Mouse (Mus musculus): ENCODE measurements around the gene Carmil1. TPM values are rescaled to one million over a fixed set of nuclear protein-coding genes. Genes with fewer than 3 reads are reported as not detected.

The Carmil1 gene
- total and polyA plus RNA-seq, 3 experiments: 1.2 to 6.9 (median 4.4) TPM

GRCm38 (mm10) chr13:24182878-24183277 lies 97.7 kb downstream of the Carmil1 start:
- Histone ChIP-seq H3K79me2 (replicated peaks; ENCODE audit: control insufficient read depth, insufficient read depth, low read length) (no peaks in the 10 kb centered on the region), H3K4me1 (ENCODE audit: control insufficient read depth, insufficient read depth, low read length) (no peaks in the 10 kb centered on the region), H3K9ac (ENCODE audit: low read depth, low read length) (no peak overlapping the region), H3K27ac (no peak overlapping the region), H3K36me3 (ENCODE audit: control insufficient read depth, insufficient read depth, low read length) (no peaks in the 10 kb centered on the region), H3K27me3 (ENCODE audit: control insufficient read depth, insufficient read depth, low read length) (no peaks in the 10 kb centered on the region), H3K4me3 (no peak overlapping the region)
- no peak for DNase-seq
- TF ChIP-seq POLR2A (IDR thresholded peaks at IDR 0.05; ENCODE audit: insufficient read depth, low read depth, low read length) (no peak), EP300 (IDR thresholded peaks at IDR 0.05; ENCODE audit: insufficient read depth, low read depth, low read length) (no peak), CTCF (IDR thresholded peaks at IDR 0.05) (no peak)
- intact Hi-C loops (cut with DNase I): no loop called here
- 70% methylated on average over 6 of the region's 6 CpGs for WGBS

- 81% methylated on average over 10 of the region's 10 CpGs for WGBS
- no peaks in the 10 kb centered on the region for H3K36me3 ChIP-seq (ENCODE audit: control insufficient read depth, insufficient read depth, low read length)
- H3K27ac ChIP-seq: no peak overlapping the region
- H3K4me3 ChIP-seq: no peak overlapping the region
- no peak for DNase-seq
- TF ChIP-seq EP300 (IDR thresholded peaks at IDR 0.05; ENCODE audit: insufficient read depth, low read depth, low read length): no peak
- no peak for TF ChIP-seq CTCF (IDR thresholded peaks at IDR 0.05)
- no peak for TF ChIP-seq POLR2A (IDR thresholded peaks at IDR 0.05; ENCODE audit: insufficient read depth, low read depth, low read length)
- no peaks in the 10 kb centered on the region for H3K4me1 ChIP-seq (ENCODE audit: control insufficient read depth, insufficient read depth, low read length)
- intact Hi-C loops (cut with DNase I): no loop called here
- no peaks in the 10 kb centered on the region for H3K27me3 ChIP-seq (ENCODE audit: control insufficient read depth, insufficient read depth, low read length)
- no peaks in the 10 kb centered on the region for H3K79me2 ChIP-seq (replicated peaks; ENCODE audit: control insufficient read depth, insufficient read depth, low read length)
- no peak overlapping the region for H3K9ac ChIP-seq (ENCODE audit: low read depth, low read length)
Measured at GRCm38 (mm10) chr13:24179538-24179937, 101.1 kb downstream of the Carmil1 start.

GRCm38 (mm10) chr13:24177600-24177999 lies 103.0 kb downstream of the Carmil1 start:
- no peaks in the 10 kb centered on the region for H3K79me2 ChIP-seq (replicated peaks; ENCODE audit: control insufficient read depth, insufficient read depth, low read length)
- no peak overlapping the region for H3K27ac ChIP-seq
- H3K36me3 ChIP-seq (ENCODE audit: control insufficient read depth, insufficient read depth, low read length): no peaks in the 10 kb centered on the region
- no peak for TF ChIP-seq EP300 (IDR thresholded peaks at IDR 0.05; ENCODE audit: insufficient read depth, low read depth, low read length)
- no peak for TF ChIP-seq CTCF (IDR thresholded peaks at IDR 0.05)
- no peak for TF ChIP-seq POLR2A (IDR thresholded peaks at IDR 0.05; ENCODE audit: insufficient read depth, low read depth, low read length)
- no peaks in the 10 kb centered on the region for H3K4me1 ChIP-seq (ENCODE audit: control insufficient read depth, insufficient read depth, low read length)
- WGBS: 63% methylated on average over 5 of the region's 5 CpGs
- H3K27me3 ChIP-seq (ENCODE audit: control insufficient read depth, insufficient read depth, low read length): no peaks in the 10 kb centered on the region
- H3K9ac ChIP-seq (ENCODE audit: low read depth, low read length): no peak overlapping the region
- intact Hi-C loops (cut with DNase I): no loop called here
- no peak overlapping the region for H3K4me3 ChIP-seq
- no peak for DNase-seq

DNA sequence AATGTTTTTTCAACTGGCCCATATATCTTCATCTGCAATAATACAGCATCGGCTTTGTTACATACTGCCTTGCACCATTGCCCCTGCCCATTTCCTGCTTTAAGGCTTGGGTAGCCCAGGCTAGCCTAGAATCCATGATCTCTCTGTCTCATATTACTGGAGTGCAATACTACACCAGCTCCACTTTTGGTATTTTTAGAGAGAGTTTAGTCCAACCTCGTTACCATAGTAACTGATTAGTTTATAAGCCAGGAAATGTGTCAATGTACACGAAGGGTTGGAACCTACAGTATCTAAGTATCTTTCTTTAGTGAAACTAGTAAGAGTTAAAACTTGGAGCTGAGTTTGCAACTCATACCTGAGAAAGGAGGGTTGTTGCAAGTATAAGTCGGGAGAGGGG lies 103.8 kb downstream of the Carmil1 start:
- no peaks in the 10 kb centered on the region for H3K4me1 ChIP-seq (ENCODE audit: control insufficient read depth, insufficient read depth, low read length)
- TF ChIP-seq POLR2A (IDR thresholded peaks at IDR 0.05; ENCODE audit: insufficient read depth, low read depth, low read length): no peak
- TF ChIP-seq EP300 (IDR thresholded peaks at IDR 0.05; ENCODE audit: insufficient read depth, low read depth, low read length): no peak
- H3K27ac ChIP-seq: no peak overlapping the region
- intact Hi-C loops (cut with DNase I): no loop called here
- 65% methylated on average over 4 of the region's 4 CpGs for WGBS
- no peak for DNase-seq
- H3K9ac ChIP-seq (ENCODE audit: low read depth, low read length): no peak overlapping the region
- no peaks in the 10 kb centered on the region for H3K36me3 ChIP-seq (ENCODE audit: control insufficient read depth, insufficient read depth, low read length)
- no peaks in the 10 kb centered on the region for H3K79me2 ChIP-seq (replicated peaks; ENCODE audit: control insufficient read depth, insufficient read depth, low read length)
- no peak overlapping the region for H3K4me3 ChIP-seq
- H3K27me3 ChIP-seq (ENCODE audit: control insufficient read depth, insufficient read depth, low read length): no peaks in the 10 kb centered on the region

GRCm38 (mm10) chr13:24169658-24170057 lies 110.9 kb downstream of the Carmil1 start:
- H3K27me3 ChIP-seq (ENCODE audit: control insufficient read depth, insufficient read depth, low read length): no peaks in the 10 kb centered on the region
- H3K36me3 ChIP-seq (ENCODE audit: control insufficient read depth, insufficient read depth, low read length): no peaks in the 10 kb centered on the region
- intact Hi-C loops (cut with DNase I): no loop called here
- TF ChIP-seq CTCF (IDR thresholded peaks at IDR 0.05) (no peak), POLR2A (IDR thresholded peaks at IDR 0.05; ENCODE audit: insufficient read depth, low read depth, low read length) (no peak), EP300 (IDR thresholded peaks at IDR 0.05; ENCODE audit: insufficient read depth, low read depth, low read length) (no peak)
- H3K4me3 ChIP-seq: no peak overlapping the region
- WGBS: 65% methylated on average over 1 of the region's 1 CpGs
- no peak overlapping the region for H3K27ac ChIP-seq
- H3K79me2 ChIP-seq (replicated peaks; ENCODE audit: control insufficient read depth, insufficient read depth, low read length): no peaks in the 10 kb centered on the region
- H3K4me1 ChIP-seq (ENCODE audit: control insufficient read depth, insufficient read depth, low read length): no peaks in the 10 kb centered on the region
- H3K9ac ChIP-seq (ENCODE audit: low read depth, low read length): no peak overlapping the region
- DNase-seq: no peak

DNA sequence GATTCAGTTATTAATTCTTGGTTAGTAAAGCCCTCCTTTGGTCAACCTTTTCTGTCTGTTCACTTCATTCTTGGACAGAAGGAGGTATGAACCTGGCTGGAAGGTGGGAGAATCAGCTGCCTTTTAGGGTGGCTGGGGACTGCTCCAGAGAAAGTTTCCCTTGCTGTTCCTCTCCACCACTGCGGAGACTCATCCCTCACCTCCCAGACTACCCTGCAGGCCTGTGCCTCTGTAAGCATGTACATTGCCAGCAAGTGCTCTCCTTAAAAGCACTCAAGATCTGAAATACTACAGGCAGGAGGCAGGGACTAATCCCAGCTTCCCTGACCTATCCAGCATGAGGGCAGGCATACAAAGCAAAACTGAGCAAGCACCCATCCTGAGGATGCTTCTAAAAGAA lies 117.2 kb downstream of the Carmil1 start:
- no peak overlapping the region for H3K4me3 ChIP-seq
- no peaks in the 10 kb centered on the region for H3K79me2 ChIP-seq (replicated peaks; ENCODE audit: control insufficient read depth, insufficient read depth, low read length)
- no peak overlapping the region for H3K9ac ChIP-seq (ENCODE audit: low read depth, low read length)
- DNase-seq: no peak
- intact Hi-C loops (cut with DNase I): no loop called here
- 0 out of 2 replicates have a peak, but pooled peaks cover 1% of the 10 kb centered on the region for H3K36me3 ChIP-seq (ENCODE audit: control insufficient read depth, insufficient read depth, low read length)
- WGBS: 96% methylated on average over 1 of the region's 1 CpGs
- TF ChIP-seq POLR2A (IDR thresholded peaks at IDR 0.05; ENCODE audit: insufficient read depth, low read depth, low read length) (no peak), EP300 (IDR thresholded peaks at IDR 0.05; ENCODE audit: insufficient read depth, low read depth, low read length) (no peak), CTCF (IDR thresholded peaks at IDR 0.05) (no peak)
- no peaks in the 10 kb centered on the region for H3K27me3 ChIP-seq (ENCODE audit: control insufficient read depth, insufficient read depth, low read length)
- H3K27ac ChIP-seq: no peak overlapping the region
- H3K4me1 ChIP-seq (ENCODE audit: control insufficient read depth, insufficient read depth, low read length): no peaks in the 10 kb centered on the region
